Mouse (Mus musculus): ENCODE measurements around the gene Ccnf.

The Ccnf gene

GRCm38 (mm10) chr17:24203068-24203467 is 48.2 kb downstream of the Ccnf start:
- no peak for DNase-seq (ENCODE audit: low spot score in 2 of 2)

DNA sequence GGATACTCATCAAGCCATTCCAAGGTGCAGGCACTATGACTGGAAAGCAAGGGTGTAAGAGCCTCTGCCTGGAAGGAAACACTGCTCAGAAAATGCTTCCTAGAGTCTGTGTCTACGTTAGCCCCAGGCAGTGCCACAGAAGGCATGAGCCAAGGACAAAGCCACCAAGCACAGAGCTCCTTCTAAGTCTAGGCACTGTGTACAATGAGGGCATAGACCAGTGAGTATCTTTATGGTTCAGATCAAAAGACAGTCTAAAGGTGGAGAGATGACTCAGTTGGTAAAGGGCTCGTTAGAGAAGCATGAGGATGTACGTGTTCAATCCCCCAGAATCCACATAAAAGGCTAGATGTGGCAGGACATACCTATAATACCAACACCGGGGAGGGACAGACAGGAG is 50.2 kb downstream of the Ccnf start:
- no peak for DNase-seq (ENCODE audit: low spot score in 2 of 2)

- DNase-seq (ENCODE audit: low spot score in 2 of 2) = no peak
Observed at GRCm38 (mm10) chr17:24199741-24200140, 51.5 kb downstream of the Ccnf start.

DNA sequence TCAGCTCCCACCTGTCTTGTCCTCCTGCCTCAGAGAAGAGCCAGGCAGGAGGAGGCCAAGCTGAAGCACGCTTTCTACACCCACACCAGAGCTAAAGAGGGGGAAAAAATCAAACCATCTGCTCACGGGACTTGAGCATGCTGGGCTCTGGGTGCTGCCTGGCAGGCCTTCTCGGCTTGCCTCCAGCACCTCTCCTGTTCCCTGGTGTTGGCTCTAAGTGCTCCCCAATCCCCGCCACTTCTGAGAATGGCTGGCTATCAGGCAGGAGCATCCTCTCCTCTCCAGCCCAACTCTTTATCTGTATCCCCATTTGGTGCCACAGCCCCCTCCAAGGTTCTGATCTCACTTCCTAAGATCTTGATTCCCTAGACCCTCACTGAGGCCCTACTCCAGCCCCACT is 52.0 kb downstream of the Ccnf start:
- peak; percentile 29 to 51 for DNase-seq (ENCODE audit: low spot score in 2 of 2)

DNA sequence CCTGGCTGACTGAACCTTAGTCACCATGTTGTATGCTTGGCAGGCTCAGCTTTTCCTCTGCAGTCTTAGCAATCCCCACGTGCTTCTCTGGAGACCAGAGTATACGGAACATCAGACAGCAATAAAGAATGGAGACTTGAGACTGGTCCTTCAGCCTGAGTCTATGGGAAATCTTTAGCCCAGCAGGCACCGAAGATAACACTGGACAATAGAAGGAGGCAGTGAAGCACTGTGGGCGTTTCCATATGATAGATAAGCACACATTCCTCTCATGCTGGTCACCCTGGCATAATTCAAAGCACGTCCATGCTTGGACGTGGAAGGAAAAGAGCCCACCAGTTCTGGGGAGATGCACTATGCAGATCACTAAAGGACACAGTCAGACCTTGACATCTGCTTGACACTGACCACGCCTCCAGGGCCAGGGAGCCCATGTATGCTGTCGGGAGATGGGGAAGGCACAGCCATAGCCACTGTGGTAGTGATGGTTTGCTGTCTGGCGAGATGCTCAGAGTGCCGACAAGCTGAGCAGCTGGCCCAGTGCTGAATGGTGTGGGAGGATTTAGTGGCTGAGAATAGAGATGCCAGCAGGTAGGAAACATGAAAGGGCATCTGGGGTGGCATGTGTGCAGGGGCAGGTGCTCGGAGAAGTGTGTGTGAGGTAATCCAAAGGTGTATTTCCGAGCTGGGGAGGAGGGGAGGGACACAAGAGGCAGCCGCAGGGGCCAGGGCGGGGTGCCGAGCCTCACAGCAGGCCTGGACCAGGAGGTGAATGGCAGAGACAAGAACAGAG is 54.1 kb downstream of the Ccnf start:
- no peak for DNase-seq (ENCODE audit: low spot score in 2 of 2)

- DNase-seq (ENCODE audit: low spot score in 2 of 2) = no peak
Observed at GRCm38 (mm10) chr17:24195349-24195748, 55.9 kb downstream of the Ccnf start.

GRCm38 (mm10) chr17:24193769-24194168 is 57.5 kb downstream of the Ccnf start:
- DNase-seq (ENCODE audit: low spot score in 2 of 2) = no peak

DNA sequence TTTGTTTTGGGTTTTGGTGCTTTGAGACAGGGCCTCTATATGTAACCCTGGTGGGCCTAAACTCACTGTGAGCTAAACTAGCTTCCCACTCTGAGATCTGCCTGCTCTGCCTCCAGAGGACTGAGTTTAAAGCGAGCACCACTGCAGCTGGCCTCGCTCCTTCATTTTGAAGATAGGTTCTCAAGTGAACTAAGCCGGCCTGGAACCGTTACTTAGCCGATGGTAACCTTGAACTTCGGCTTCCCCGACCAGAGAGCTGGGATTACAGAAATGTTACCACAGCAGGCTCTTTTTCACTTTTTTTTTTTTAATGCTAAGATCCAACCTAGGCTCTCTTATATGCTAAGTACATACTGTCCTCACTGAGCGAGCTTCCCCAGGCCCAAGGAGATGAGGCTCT is 58.0 kb downstream of the Ccnf start:
- DNase-seq (ENCODE audit: low spot score in 2 of 2) = no peak

DNA sequence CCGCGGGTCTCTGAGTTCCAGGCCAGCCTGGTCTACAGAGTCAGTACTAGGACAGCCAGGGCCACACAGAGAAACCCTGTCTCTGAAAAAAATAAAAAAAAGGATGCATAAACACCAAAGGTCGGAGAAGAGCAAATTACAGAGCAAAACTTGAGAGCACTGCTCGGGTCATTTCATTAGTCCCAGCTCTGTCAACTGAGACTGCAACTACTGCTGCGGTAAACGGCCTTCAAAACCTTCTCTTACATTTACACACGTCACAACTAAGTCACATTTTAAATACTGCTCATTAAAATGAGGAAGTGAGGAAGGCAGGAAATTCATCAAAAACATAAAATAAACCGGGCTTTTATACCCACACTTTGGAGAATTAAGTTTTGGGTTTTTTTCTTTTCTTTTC is 58.4 kb downstream of the Ccnf start:
- no peak for DNase-seq (ENCODE audit: low spot score in 2 of 2)

- no peak for DNase-seq (ENCODE audit: low spot score in 2 of 2)
Observed at GRCm38 (mm10) chr17:24191481-24191880, 59.8 kb downstream of the Ccnf start.

DNA sequence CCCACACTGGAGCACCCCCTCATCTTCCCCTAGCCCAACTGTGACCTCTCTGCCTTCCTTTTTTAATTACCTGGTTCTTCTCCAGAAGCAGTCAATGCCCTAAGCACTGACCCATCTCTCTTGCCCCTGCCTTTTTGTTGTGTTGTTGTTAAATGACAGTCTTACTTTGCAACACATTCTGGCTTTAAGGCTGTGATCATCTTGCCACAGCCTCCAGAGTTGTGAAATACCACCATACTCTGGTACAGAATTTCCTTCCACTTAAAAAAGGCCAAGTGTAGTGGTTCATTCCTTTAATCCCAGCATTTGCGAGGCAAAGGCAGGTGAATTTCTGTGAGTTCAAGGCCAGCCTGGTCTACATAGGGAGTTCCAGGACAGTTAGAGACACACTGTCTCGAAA is 60.4 kb downstream of the Ccnf start:
- DNase-seq (ENCODE audit: low spot score in 2 of 2) = no peak

DNA sequence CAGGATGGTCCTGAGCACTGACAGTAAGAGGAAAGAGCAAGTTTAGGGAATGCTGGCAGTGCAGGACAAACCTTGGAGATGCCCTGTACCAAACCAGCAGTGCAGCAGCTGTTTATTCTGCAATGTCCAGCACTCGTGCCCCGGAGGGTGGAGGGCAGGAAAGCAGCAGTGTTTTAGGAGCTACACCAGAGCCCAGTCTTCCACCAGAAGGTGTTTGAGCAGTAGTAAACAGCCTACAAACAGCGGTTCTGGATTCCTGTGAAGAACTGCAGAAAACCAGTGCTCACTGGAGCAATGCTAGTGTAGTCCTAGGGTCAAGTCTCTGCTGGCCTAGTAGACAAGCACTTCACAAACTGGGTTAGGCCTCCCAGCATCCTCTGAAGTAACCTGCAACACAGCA is 77.0 kb downstream of the Ccnf start:
- no peak for DNase-seq (ENCODE audit: low spot score in 2 of 2)

DNA sequence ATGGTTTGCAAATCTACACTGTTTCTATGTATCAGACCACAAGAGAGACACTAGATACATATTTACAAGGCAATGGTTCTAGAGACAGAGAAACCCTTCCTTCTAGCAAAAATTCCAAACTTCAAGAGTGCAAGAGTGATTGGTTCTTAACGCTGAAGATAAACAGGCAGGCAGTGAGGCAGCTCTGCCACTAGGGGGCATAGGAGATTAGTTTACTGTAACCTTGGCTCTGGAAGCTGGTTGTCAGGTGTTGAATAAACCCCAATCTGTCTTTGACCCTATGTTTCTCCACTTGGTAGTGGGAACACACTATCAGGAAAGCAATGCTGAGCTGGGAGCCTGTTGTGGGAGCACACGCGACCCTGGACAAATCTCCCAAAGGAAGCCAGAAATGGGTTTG is 77.9 kb downstream of the Ccnf start:
- DNase-seq (ENCODE audit: low spot score in 2 of 2) = peak in 1 of 2 experiments; percentile 67
